Mouse (Mus musculus): ENCODE measurements at regions not wholly inside any gene's neighbourhood (a gene's known extent, or its start where the extent isn't known, plus 50 kb on each side); places are given as distances from the start of the nearest gene placed in this dataset.

DNA sequence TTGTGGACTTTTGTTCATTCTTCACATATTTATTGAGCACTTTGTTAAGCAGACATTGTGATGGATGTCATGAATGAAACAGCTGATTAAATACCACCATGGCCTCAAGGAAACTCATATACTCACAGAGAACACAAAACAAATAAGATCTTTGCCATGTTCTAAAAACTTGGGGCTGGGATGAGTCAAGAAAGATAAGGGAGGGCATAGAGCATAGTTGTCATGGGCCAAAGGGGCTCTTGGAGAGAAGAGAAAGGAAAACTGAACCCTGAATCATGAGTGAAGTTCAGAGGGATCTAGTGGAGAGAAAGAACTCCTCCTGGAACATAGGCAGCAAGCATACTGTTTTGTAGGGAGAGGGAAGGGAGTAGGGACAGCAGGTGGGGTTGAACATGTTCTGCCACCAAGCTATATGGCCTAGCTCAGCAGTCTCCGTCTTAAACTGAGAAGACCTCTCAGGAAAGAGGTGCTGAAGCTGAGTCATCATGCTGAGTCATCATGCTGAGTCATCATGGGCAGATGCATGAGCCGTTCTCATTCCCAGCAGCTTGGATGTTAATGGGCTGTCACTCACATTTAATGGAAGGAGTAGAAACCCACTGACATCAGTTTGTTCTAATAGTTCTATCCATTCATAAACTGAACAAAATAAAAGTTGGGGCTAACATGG, 69.6 kb downstream of the Cetn3 start:
- Histone ChIP-seq H3K27ac (ENCODE audit: low read depth, low read length) (no peak overlapping the region), H3K4me3 (ENCODE audit: low read depth, low read length) (no peak overlapping the region), H3K36me3 (ENCODE audit: control insufficient read depth, insufficient read depth) (no peaks in the 10 kb centered on the region), H3K9ac (ENCODE audit: low read depth, low read length) (no peak overlapping the region), H3K9me3 (ENCODE audit: control insufficient read depth) (no peaks in the 10 kb centered on the region), H3K4me1 (replicated peaks; ENCODE audit: control insufficient read depth, insufficient read depth, low read length) (no peaks in the 10 kb centered on the region), H3K4me2 (replicated peaks; ENCODE audit: low read depth) (no peak overlapping the region), H3K27me3 (replicated peaks; ENCODE audit: control insufficient read depth, insufficient read depth, low read length) (no peaks in the 10 kb centered on the region)
- no peak for TF ChIP-seq CTCF (IDR thresholded peaks at IDR 0.05; ENCODE audit: low read depth)
- 59% methylated on average over 2 of the region's 2 CpGs for WGBS
- ATAC-seq, result no peak

DNA sequence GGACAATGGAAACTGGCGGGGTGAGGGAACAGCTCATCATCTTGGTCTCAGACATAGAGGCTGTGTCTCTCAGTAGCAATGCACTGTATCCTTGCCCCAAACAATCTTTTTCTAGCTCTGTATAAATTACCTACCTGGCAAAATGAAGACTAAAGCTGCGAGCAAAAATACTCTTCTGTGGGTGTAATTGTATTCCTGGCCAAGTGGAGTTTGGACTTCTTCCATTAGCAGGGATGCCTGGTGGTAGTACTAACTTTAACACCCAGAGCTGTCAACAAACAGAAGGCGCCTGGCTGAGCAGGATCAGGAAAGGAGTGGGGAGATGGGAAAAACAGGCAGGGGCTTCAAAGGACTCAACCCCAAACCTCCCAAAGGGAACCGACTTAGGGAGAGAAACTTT, 73.2 kb downstream of the Cetn3 start:
- no peak for ATAC-seq
- Histone ChIP-seq H3K9me3 (ENCODE audit: control insufficient read depth) (no peaks in the 10 kb centered on the region), H3K27me3 (replicated peaks; ENCODE audit: control insufficient read depth, insufficient read depth, low read length) (no peaks in the 10 kb centered on the region), H3K36me3 (ENCODE audit: control insufficient read depth, insufficient read depth) (no peaks in the 10 kb centered on the region), H3K9ac (ENCODE audit: low read depth, low read length) (no peak overlapping the region), H3K4me3 (ENCODE audit: low read depth, low read length) (no peak overlapping the region), H3K27ac (ENCODE audit: low read depth, low read length) (no peak overlapping the region), H3K4me2 (replicated peaks; ENCODE audit: low read depth) (no peak overlapping the region), H3K4me1 (replicated peaks; ENCODE audit: control insufficient read depth, insufficient read depth, low read length) (no peaks in the 10 kb centered on the region)
- 47% methylated on average over 4 of the region's 4 CpGs for WGBS
- TF ChIP-seq CTCF (IDR thresholded peaks at IDR 0.05; ENCODE audit: low read depth), result no peak

GRCm38 (mm10) chr13:81860683-81861082, 77.8 kb downstream of the Cetn3 start:
- 85% methylated on average over 4 of the region's 4 CpGs for WGBS
- ATAC-seq, result no peak
- no peak for TF ChIP-seq CTCF (IDR thresholded peaks at IDR 0.05; ENCODE audit: low read depth)
- Histone ChIP-seq H3K9ac (ENCODE audit: low read depth, low read length) (no peak overlapping the region), H3K36me3 (ENCODE audit: control insufficient read depth, insufficient read depth) (no peaks in the 10 kb centered on the region), H3K4me2 (replicated peaks; ENCODE audit: low read depth) (no peak overlapping the region), H3K27me3 (replicated peaks; ENCODE audit: control insufficient read depth, insufficient read depth, low read length) (no peaks in the 10 kb centered on the region), H3K9me3 (ENCODE audit: control insufficient read depth) (no peaks in the 10 kb centered on the region), H3K4me1 (replicated peaks; ENCODE audit: control insufficient read depth, insufficient read depth, low read length) (no peaks in the 10 kb centered on the region), H3K4me3 (ENCODE audit: low read depth, low read length) (no peak overlapping the region), H3K27ac (ENCODE audit: low read depth, low read length) (no peak overlapping the region)

DNA sequence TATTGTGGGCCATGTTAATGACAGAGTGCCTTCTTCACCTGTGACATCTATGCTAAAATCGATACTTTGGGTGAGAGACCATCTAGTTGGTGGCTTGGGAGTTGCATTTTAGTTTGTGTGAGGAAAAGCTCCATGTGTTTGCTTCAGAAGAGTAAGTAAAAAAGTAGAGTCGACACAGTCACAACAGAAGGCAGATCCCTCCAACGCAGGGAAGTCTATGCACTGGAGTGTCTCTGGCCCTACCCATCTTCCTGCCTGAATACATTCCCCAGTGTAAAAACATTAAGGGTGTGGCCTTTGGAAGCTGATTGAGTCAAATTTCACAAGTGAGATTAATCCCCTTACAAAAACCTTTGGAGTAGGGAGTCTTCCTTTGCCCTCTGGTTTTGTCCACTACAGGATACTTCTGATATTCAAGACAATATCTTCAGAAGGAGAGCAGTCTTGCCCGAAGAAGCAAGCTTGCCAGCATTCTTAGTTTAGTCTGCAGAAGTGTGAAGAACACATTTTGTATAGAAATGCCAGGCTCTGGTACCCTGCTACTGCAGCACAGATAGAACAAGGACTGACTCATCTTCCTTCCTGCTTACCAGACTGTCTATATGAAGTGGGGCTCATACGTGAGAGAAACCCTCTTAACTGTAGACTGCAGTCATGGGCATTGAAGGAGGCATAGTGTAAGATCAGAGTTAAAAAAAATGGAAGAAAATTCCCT, 79.2 kb downstream of the Cetn3 start:
- ATAC-seq, result no peak

DNA sequence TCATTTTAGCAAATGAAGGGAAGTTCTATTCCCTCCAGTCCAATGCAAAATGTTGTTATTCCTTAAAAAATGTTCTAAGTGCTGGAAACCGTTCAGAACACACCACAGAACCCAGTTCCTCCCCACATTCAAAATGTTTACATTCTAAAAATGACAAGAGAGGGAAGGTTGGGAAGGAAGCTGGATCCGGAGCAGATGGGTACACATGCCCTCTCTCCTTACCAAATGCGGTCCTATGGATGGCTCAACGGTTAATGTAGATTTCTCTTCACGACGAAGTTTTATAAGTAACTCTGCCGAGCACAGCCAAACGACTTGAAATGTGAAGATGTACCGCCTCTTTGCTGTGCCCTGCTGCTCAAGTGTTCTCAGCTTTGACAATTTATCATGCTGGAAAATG, 88.3 kb downstream of the Cetn3 start:
- no peaks in the 10 kb centered on the region for H3K4me1 ChIP-seq (replicated peaks; ENCODE audit: control insufficient read depth, insufficient read depth, low read length)
- no peak overlapping the region for H3K27ac ChIP-seq (ENCODE audit: low read depth, low read length)
- no peaks in the 10 kb centered on the region for H3K36me3 ChIP-seq (ENCODE audit: control insufficient read depth, insufficient read depth)
- no peak for ATAC-seq
- 73% methylated on average over 9 of the region's 9 CpGs for WGBS
- no peak overlapping the region for H3K4me2 ChIP-seq (replicated peaks; ENCODE audit: low read depth)
- no peaks in the 10 kb centered on the region for H3K27me3 ChIP-seq (replicated peaks; ENCODE audit: control insufficient read depth, insufficient read depth, low read length)
- no peaks in the 10 kb centered on the region for H3K9me3 ChIP-seq (ENCODE audit: control insufficient read depth)
- no peak for TF ChIP-seq CTCF (IDR thresholded peaks at IDR 0.05; ENCODE audit: low read depth)
- no peak overlapping the region for H3K4me3 ChIP-seq (ENCODE audit: low read depth, low read length)
- no peak overlapping the region for H3K9ac ChIP-seq (ENCODE audit: low read depth, low read length)

More for the DNA sequence above, 79.2 kb downstream of the Cetn3 start:
- Histone ChIP-seq H3K27ac (ENCODE audit: low read depth, low read length) (no peak overlapping the region), H3K4me3 (ENCODE audit: low read depth, low read length) (no peak overlapping the region), H3K36me3 (ENCODE audit: control insufficient read depth, insufficient read depth) (no peaks in the 10 kb centered on the region), H3K9me3 (ENCODE audit: control insufficient read depth) (no peaks in the 10 kb centered on the region), H3K4me1 (replicated peaks; ENCODE audit: control insufficient read depth, insufficient read depth, low read length) (no peaks in the 10 kb centered on the region), H3K4me2 (replicated peaks; ENCODE audit: low read depth) (no peak overlapping the region), H3K9ac (ENCODE audit: low read depth, low read length) (no peak overlapping the region), H3K27me3 (replicated peaks; ENCODE audit: control insufficient read depth, insufficient read depth, low read length) (no peaks in the 10 kb centered on the region)
- WGBS, result 76% methylated on average over 5 of the region's 5 CpGs
- no peak for TF ChIP-seq CTCF (IDR thresholded peaks at IDR 0.05; ENCODE audit: low read depth)

- Histone ChIP-seq H3K27me3 (replicated peaks; ENCODE audit: control insufficient read depth, insufficient read depth, low read length) (no peaks in the 10 kb centered on the region), H3K9ac (ENCODE audit: low read depth, low read length) (no peak overlapping the region), H3K36me3 (ENCODE audit: control insufficient read depth, insufficient read depth) (no peaks in the 10 kb centered on the region), H3K27ac (ENCODE audit: low read depth, low read length) (no peak overlapping the region), H3K4me2 (replicated peaks; ENCODE audit: low read depth) (no peak overlapping the region), H3K9me3 (ENCODE audit: control insufficient read depth) (no peaks in the 10 kb centered on the region), H3K4me3 (ENCODE audit: low read depth, low read length) (no peak overlapping the region), H3K4me1 (replicated peaks; ENCODE audit: control insufficient read depth, insufficient read depth, low read length) (no peaks in the 10 kb centered on the region)
- no peak for TF ChIP-seq CTCF (IDR thresholded peaks at IDR 0.05; ENCODE audit: low read depth)
- 78% methylated on average over 6 of the region's 6 CpGs for WGBS
- no peak for ATAC-seq
Observed at GRCm38 (mm10) chr13:81885879-81886278, 103.0 kb downstream of the Cetn3 start.

Measured in intestine, postnatal 0 days (tissue).